Mouse (Mus musculus) heart, embryonic 14.5 days (tissue): ENCODE results near the gene Itga2b. TPM values are rescaled to one million over a fixed set of nuclear protein-coding genes. Genes with fewer than 3 reads are reported as not detected.

Experiments used
- ATAC-seq: fragments of 200-750 bp; cut with Nextera tagmentation; 2 replicates; pipeline ENCODE4 v1.8.0; 2017; ENCODE audit warnings: low read depth, moderate TSS enrichment; ENCODE audit not compliant: insufficient number of reproducible peaks, insufficient read depth, low FRiP score
- H3K27ac ChIP-seq, 2 experiments: fragments of 200-500 bp in 1 of 2; fragments of 300-500 bp in 1 of 2; sonication (generic) in 1 of 2; replicated peaks in 1 of 2; 2 replicates each; pipeline ENCODE4 v1.5.1; 2012 to 2014; ENCODE audit warnings: low read depth in 2 of 2, low read length in 2 of 2, control low read depth in 1 of 2, mild to moderate bottlenecking in 1 of 2, mixed read lengths in 1 of 2; ENCODE audit not compliant: control insufficient read depth in 1 of 2, insufficient read depth in 1 of 2
- H3K27me3 ChIP-seq: fragments of 300-500 bp; sonication (generic); 2 replicates; pipeline ENCODE4 v1.6.1; 2014; ENCODE audit warnings: mild to moderate bottlenecking, low read length, control low read depth; ENCODE audit not compliant: control insufficient read depth, insufficient read depth
- H3K36me3 ChIP-seq: fragments of 300-500 bp; sonication (generic); 2 replicates; pipeline ENCODE4 v1.6.1; 2014; ENCODE audit warnings: mild to moderate bottlenecking, control low read depth, low read length, mixed read lengths; ENCODE audit not compliant: control insufficient read depth, insufficient read depth
- H3K4me1 ChIP-seq, 2 experiments: fragments of 200-500 bp in 1 of 2; fragments of 300-500 bp in 1 of 2; sonication (generic) in 1 of 2; 2 replicates each; pipeline ENCODE4 v1.6.1; 2012 to 2014; ENCODE audit warnings: low read length in 2 of 2, control low read depth in 1 of 2, mixed read lengths in 1 of 2; ENCODE audit not compliant: control insufficient read depth in 2 of 2, insufficient read depth in 2 of 2
- H3K4me2 ChIP-seq: fragments of 300-500 bp; sonication (generic); 2 replicates; pipeline ENCODE4 v1.6.1; 2014; ENCODE audit warnings: mild to moderate bottlenecking, low read length
- H3K4me3 ChIP-seq, 2 experiments: fragments of 200-500 bp in 1 of 2; fragments of 300-500 bp in 1 of 2; sonication (generic) in 1 of 2; 2 replicates each; pipeline ENCODE4 v1.5.1; 2012 to 2014; ENCODE audit warnings: low read length in 2 of 2, mild to moderate bottlenecking in 2 of 2, control low read depth in 1 of 2, low read depth in 1 of 2, moderate library complexity in 1 of 2; ENCODE audit not compliant: control insufficient read depth in 1 of 2, insufficient read depth in 1 of 2
- H3K9ac ChIP-seq: fragments of 300-500 bp; sonication (generic); 2 replicates; pipeline ENCODE4 v1.6.1; 2014; ENCODE audit warnings: mild to moderate bottlenecking, low read length
- H3K9me3 ChIP-seq: fragments of 300-500 bp; sonication (generic); 2 replicates; pipeline ENCODE4 v1.6.1; 2016; ENCODE audit warnings: low read length, control low read depth; ENCODE audit not compliant: control insufficient read depth
- WGBS: fragments of 180-500 bp; shearing (Covaris S2); extraction: QIAGEN DNeasy Blood & Tissue Kit; methylation state at CpG from one replicate; pipeline ENCODE4 v1.1.7; 2014; 5-methylcytosine and 5-hydroxymethylcytosine counted together
- polyA plus RNA-seq: library from polyadenylated mRNA; unstranded; fragments of >200 nt; fragmentation: Nextera tagmentation; extraction: Ambion mirVana; gene quantifications from 2 replicates; pipeline ENCODE4 v1.2.1, GENCODE M21; 2014

Gene Itga2b
- polyA plus RNA-seq, 1 experiment from 2014 or later: 6.7 TPM

- Histone ChIP-seq H3K4me1 (peaks cover 14 to 25% of the 10 kb centered on the region in 2 experiments), H3K9ac (peak overlapping the region; percentile 47; the same call in 1 of the 2 replicates), H3K27me3 (no peaks in the 10 kb centered on the region), H3K9me3 (no peaks in the 10 kb centered on the region), H3K4me3 (peak overlapping the region; percentile 45 to 88), H3K36me3 (peaks cover 20% of the 10 kb centered on the region), H3K4me2 (peak overlapping the region; percentile 75), H3K27ac (peak overlapping the region; percentile 91 to 99)
- no peak for ATAC-seq
- 34% methylated on average over 15 of the region's 15 CpGs for WGBS
Measured at GRCm38 (mm10) chr11:102408888-102409794, 60.8 kb downstream of the Itga2b start.

GRCm38 (mm10) chr11:102408344-102408876, 61.5 kb downstream of the Itga2b start:
- H3K4me2 ChIP-seq: peak overlapping the region; percentile 75
- peak overlapping the region; percentile 94 for H3K9ac ChIP-seq
- no peaks in the 10 kb centered on the region for H3K9me3 ChIP-seq
- peak; percentile 86 for ATAC-seq
- H3K4me1 ChIP-seq: peaks cover 14 to 25% of the 10 kb centered on the region in 2 experiments
- H3K27me3 ChIP-seq: no peaks in the 10 kb centered on the region
- WGBS: under 1% methylated on average over 32 of the region's 32 CpGs
- peaks cover 27% of the 10 kb centered on the region for H3K36me3 ChIP-seq
- H3K27ac ChIP-seq: peak overlapping the region; percentile 99
- peak overlapping the region; percentile 79 to 88 for H3K4me3 ChIP-seq

GRCm38 (mm10) chr11:102407834-102408215, 62.1 kb downstream of the Itga2b start, which contains the start of gene Slc25a39:
Gene Slc25a39, minus strand, starts transcription at chr11:102407946.
- no peaks in the 10 kb centered on the region for H3K27me3 ChIP-seq
- under 1% methylated on average over 19 of the region's 19 CpGs for WGBS
- peak within 1 kb of the TSS; percentile 94 for H3K9ac ChIP-seq
- peak within 1 kb of the TSS; percentile 79 to 88 for H3K4me3 ChIP-seq
- peaks cover 33% of the 10 kb centered on the region for H3K36me3 ChIP-seq
- peaks cover 14 to 25% of the 10 kb centered on the region in 2 experiments for H3K4me1 ChIP-seq
- H3K27ac ChIP-seq: peak within 1 kb of the TSS; percentile 99
- no peak for ATAC-seq
- peak within 1 kb of the TSS; percentile 75 for H3K4me2 ChIP-seq
- no peaks in the 10 kb centered on the region for H3K9me3 ChIP-seq

- Histone ChIP-seq H3K27ac (peak overlapping the region; percentile 99), H3K4me3 (peak overlapping the region; percentile 79 to 88), H3K9ac (peak overlapping the region; percentile 94), H3K9me3 (no peaks in the 10 kb centered on the region), H3K27me3 (no peaks in the 10 kb centered on the region), H3K36me3 (peaks cover 40% of the 10 kb centered on the region), H3K4me2 (peak overlapping the region; percentile 75), H3K4me1 (peaks cover 14 to 25% of the 10 kb centered on the region in 2 experiments)
- ATAC-seq: peak; percentile 75
- under 1% methylated on average over 85 of the region's 85 CpGs for WGBS
Measured at GRCm38 (mm10) chr11:102406900-102407833, 62.8 kb downstream of the Itga2b start.

- Histone ChIP-seq H3K9ac (peak overlapping the region; percentile 94), H3K4me1 (peaks cover 13 to 24% of the 10 kb centered on the region in 2 experiments), H3K9me3 (no peaks in the 10 kb centered on the region), H3K27me3 (peaks cover 2% of the 10 kb centered on the region; the same call in 1 of the 2 replicates), H3K36me3 (peaks cover 41% of the 10 kb centered on the region), H3K4me3 (peak overlapping the region; percentile 79 to 88), H3K4me2 (peak overlapping the region; percentile 75), H3K27ac (peak overlapping the region; percentile 94 to 99)
- no peak for ATAC-seq
- WGBS: 2% methylated on average over 3 of the region's 3 CpGs
Measured at GRCm38 (mm10) chr11:102406401-102406800, 63.5 kb downstream of the Itga2b start.

- Histone ChIP-seq H3K9ac (peak overlapping the region; percentile 94), H3K36me3 (peaks cover 41% of the 10 kb centered on the region), H3K4me2 (peak overlapping the region; percentile 75), H3K4me1 (peaks cover 13 to 21% of the 10 kb centered on the region in 2 experiments), H3K9me3 (no peaks in the 10 kb centered on the region), H3K4me3 (peak overlapping the region; percentile 79 to 88), H3K27ac (peak overlapping the region in 1 of 2 experiments; percentile 99; a peak in 1 of 4 replicates), H3K27me3 (peaks cover 8% of the 10 kb centered on the region)
- ATAC-seq: no peak
- 82% methylated on average over 11 of the region's 11 CpGs for WGBS
Measured at GRCm38 (mm10) chr11:102405544-102406285, 64.2 kb downstream of the Itga2b start.
